Mouse (Mus musculus) hindbrain, embryonic 14.5 days (tissue): ENCODE results near the gene Trp53tg5. TPM values are rescaled to one million over a fixed set of nuclear protein-coding genes. Genes with fewer than 3 reads are reported as not detected.

Experiments used
- ATAC-seq: fragments of 200-750 bp; cut with Nextera tagmentation; 2 replicates; pipeline ENCODE4 v1.8.0; 2017; ENCODE audit warnings: moderate number of reproducible peaks, mild to moderate bottlenecking, moderate TSS enrichment, moderate library complexity; ENCODE audit not compliant: low FRiP score
- DNase-seq: peaks from one replicate; pipeline ENCODE4 v3.0.0-alpha.2; 2015; ENCODE audit warnings: low spot score
- H3K27ac ChIP-seq: fragments of 300-500 bp; sonication (generic); 2 replicates; pipeline ENCODE4 v1.5.1; 2014; ENCODE audit warnings: mild to moderate bottlenecking, moderate library complexity
- H3K27me3 ChIP-seq: fragments of 300-500 bp; sonication (generic); 2 replicates; pipeline ENCODE4 v1.6.1; 2014; ENCODE audit warnings: mild to moderate bottlenecking, low read length, mixed read lengths; ENCODE audit not compliant: control insufficient read depth, insufficient read depth
- H3K36me3 ChIP-seq: fragments of 300-500 bp; sonication (generic); replicated peaks from 2 replicates; pipeline ENCODE4 v1.6.1; 2014; ENCODE audit not compliant: control insufficient read depth, insufficient read depth
- H3K4me1 ChIP-seq: fragments of 300-500 bp; sonication (generic); replicated peaks from 2 replicates; pipeline ENCODE4 v1.6.1; 2014; ENCODE audit warnings: antibody characterized with exemption, low read length, mixed read lengths; ENCODE audit not compliant: control insufficient read depth, insufficient read depth
- H3K4me2 ChIP-seq: fragments of 300-500 bp; sonication (generic); replicated peaks from 2 replicates; pipeline ENCODE4 v1.6.1; 2014; ENCODE audit warnings: mild to moderate bottlenecking, moderate library complexity
- H3K4me3 ChIP-seq: fragments of 300-500 bp; sonication (generic); replicated peaks from 2 replicates; pipeline ENCODE4 v1.5.1; 2014; ENCODE audit warnings: mild to moderate bottlenecking, low read length
- H3K9ac ChIP-seq: fragments of 300-500 bp; sonication (generic); 2 replicates; pipeline ENCODE4 v1.6.1; 2014
- H3K9me3 ChIP-seq: fragments of 300-500 bp; sonication (generic); 2 replicates; pipeline ENCODE4 v1.6.1; 2016; ENCODE audit warnings: low read length; ENCODE audit not compliant: control insufficient read depth
- WGBS: fragments of 180-500 bp; shearing (Covaris S2); extraction: QIAGEN DNeasy Blood & Tissue Kit; methylation state at CpG from one replicate; pipeline ENCODE4 v1.1.7; 2014; 5-methylcytosine and 5-hydroxymethylcytosine counted together
- polyA plus RNA-seq: library from polyadenylated mRNA; unstranded; fragments of >200 nt; fragmentation: Nextera tagmentation; extraction: Ambion mirVana; gene quantifications from 2 replicates; pipeline ENCODE4 v1.2.1, GENCODE M21; 2014

Gene Trp53tg5
- polyA plus RNA-seq, 1 experiment from 2014 or later = 0.28 TPM

- WGBS = 66% methylated on average over 9 of the region's 9 CpGs
- ATAC-seq (no peak), DNase-seq (no peak)
- H3K27me3 ChIP-seq = no peaks in the 10 kb centered on the region
- no peaks in the 10 kb centered on the region for H3K36me3 ChIP-seq
- H3K27ac ChIP-seq = no peak overlapping the region
- no peaks in the 10 kb centered on the region for H3K4me1 ChIP-seq
- no peaks in the 10 kb centered on the region for H3K9me3 ChIP-seq
- H3K4me2 ChIP-seq = no peak overlapping the region
- H3K4me3 ChIP-seq = no peak overlapping the region
- no peak overlapping the region for H3K9ac ChIP-seq
These were observed 41.7 kb downstream of the Trp53tg5 start for GRCm38 (mm10) chr2:164431676-164432465.

- Histone ChIP-seq H3K27ac (no peak overlapping the region), H3K4me3 (no peak overlapping the region), H3K4me2 (no peak overlapping the region), H3K27me3 (no peaks in the 10 kb centered on the region), H3K9me3 (no peaks in the 10 kb centered on the region), H3K36me3 (no peaks in the 10 kb centered on the region), H3K9ac (no peak overlapping the region), H3K4me1 (no peaks in the 10 kb centered on the region)
- 22% methylated on average over 7 of the region's 7 CpGs for WGBS
- DNase-seq = no peak
- ATAC-seq = no peak
These were observed 42.8 kb downstream of the Trp53tg5 start for GRCm38 (mm10) chr2:164430697-164431096.

- no peaks in the 10 kb centered on the region for H3K27me3 ChIP-seq
- H3K36me3 ChIP-seq = no peaks in the 10 kb centered on the region
- H3K4me1 ChIP-seq = no peaks in the 10 kb centered on the region
- DNase-seq (no peak), ATAC-seq (no peak)
- WGBS = 48% methylated on average over 15 of the region's 15 CpGs
- H3K27ac ChIP-seq = no peak overlapping the region
- no peaks in the 10 kb centered on the region for H3K9me3 ChIP-seq
- H3K9ac ChIP-seq = no peak overlapping the region
- no peak overlapping the region for H3K4me2 ChIP-seq
- no peak overlapping the region for H3K4me3 ChIP-seq
These were observed 43.5 kb downstream of the Trp53tg5 start for GRCm38 (mm10) chr2:164429881-164430615.

GRCm38 (mm10) chr2:164428451-164428850 is 45.1 kb downstream of the Trp53tg5 start:
- Histone ChIP-seq H3K4me2 (no peak overlapping the region), H3K27me3 (no peaks in the 10 kb centered on the region), H3K4me1 (no peaks in the 10 kb centered on the region), H3K27ac (no peak overlapping the region), H3K9ac (no peak overlapping the region), H3K36me3 (no peaks in the 10 kb centered on the region), H3K4me3 (no peak overlapping the region), H3K9me3 (no peaks in the 10 kb centered on the region)
- 48% methylated on average over 5 of the region's 5 CpGs for WGBS
- DNase-seq = no peak
- no peak for ATAC-seq

- Histone ChIP-seq H3K9ac (no peak overlapping the region), H3K27ac (no peak overlapping the region), H3K36me3 (no peaks in the 10 kb centered on the region), H3K4me2 (no peak overlapping the region), H3K4me3 (no peak overlapping the region), H3K27me3 (no peaks in the 10 kb centered on the region), H3K9me3 (no peaks in the 10 kb centered on the region), H3K4me1 (no peaks in the 10 kb centered on the region)
- 87% methylated on average over 5 of the region's 5 CpGs for WGBS
- ATAC-seq (no peak), DNase-seq (no peak)
These were observed 46.6 kb downstream of the Trp53tg5 start for GRCm38 (mm10) chr2:164426952-164427351.

- H3K9ac ChIP-seq = no peak overlapping the region
- no peak overlapping the region for H3K27ac ChIP-seq
- no peak overlapping the region for H3K4me2 ChIP-seq
- H3K4me3 ChIP-seq = no peak overlapping the region
- no peak for ATAC-seq
- H3K27me3 ChIP-seq = no peaks in the 10 kb centered on the region
- 36% methylated on average over 12 of the region's 12 CpGs for WGBS
- H3K9me3 ChIP-seq = no peaks in the 10 kb centered on the region
- H3K36me3 ChIP-seq = no peaks in the 10 kb centered on the region
- DNase-seq = no peak
- H3K4me1 ChIP-seq = no peaks in the 10 kb centered on the region
These were observed 47.4 kb downstream of the Trp53tg5 start for GRCm38 (mm10) chr2:164426121-164426520.

- ATAC-seq (no peak), DNase-seq (no peak)
- H3K4me1 ChIP-seq = no peaks in the 10 kb centered on the region
- 91% methylated on average over 5 of the region's 5 CpGs for WGBS
- H3K4me2 ChIP-seq = no peak overlapping the region
- H3K4me3 ChIP-seq = no peak overlapping the region
- H3K36me3 ChIP-seq = no peaks in the 10 kb centered on the region
- no peak overlapping the region for H3K9ac ChIP-seq
- no peaks in the 10 kb centered on the region for H3K27me3 ChIP-seq
- no peak overlapping the region for H3K27ac ChIP-seq
- H3K9me3 ChIP-seq = no peaks in the 10 kb centered on the region
These were observed 48.1 kb downstream of the Trp53tg5 start for GRCm38 (mm10) chr2:164425401-164425800.

GRCm38 (mm10) chr2:164424406-164424805 is 49.1 kb downstream of the Trp53tg5 start:
- DNase-seq = no peak
- no peak for ATAC-seq
- 86% methylated on average over 8 of the region's 8 CpGs for WGBS

GRCm38 (mm10) chr2:164423464-164423863 is 50.1 kb downstream of the Trp53tg5 start:
- WGBS = 91% methylated on average over 11 of the region's 11 CpGs
- Histone ChIP-seq H3K9ac (no peak overlapping the region), H3K4me3 (no peak overlapping the region), H3K4me1 (no peaks in the 10 kb centered on the region), H3K27ac (no peak overlapping the region), H3K36me3 (no peaks in the 10 kb centered on the region), H3K9me3 (no peaks in the 10 kb centered on the region), H3K4me2 (no peak overlapping the region), H3K27me3 (no peaks in the 10 kb centered on the region)
- ATAC-seq (no peak), DNase-seq (no peak)

More at GRCm38 (mm10) chr2:164424406-164424805, 49.1 kb downstream of the Trp53tg5 start:
- Histone ChIP-seq H3K27ac (no peak overlapping the region), H3K9me3 (no peaks in the 10 kb centered on the region), H3K27me3 (no peaks in the 10 kb centered on the region), H3K4me2 (no peak overlapping the region), H3K4me3 (no peak overlapping the region), H3K4me1 (no peaks in the 10 kb centered on the region), H3K9ac (no peak overlapping the region), H3K36me3 (no peaks in the 10 kb centered on the region)
